16 mouse cellular contexts compared by ENCODE assay signal in genomic region chr11:63023461-63023860, GRCm38 (mm10). TPM values are rescaled to one million over a fixed set of nuclear protein-coding genes. Genes with fewer than 3 reads are reported as not detected.
A peak's percentile ranks its signal among the peaks of the same experiment; 100 is the strongest.
DNase-seq lines count a peak whose midpoint lies in the region; ATAC-seq lines count a peak whose summit lies in the region.
"Had no signal": no experiment of that assay in that cellular context is flagged by ENCODE, and none has a peak within 500 bp of the region (broad histone marks: within the 10 kb centered on the region; RNA-seq: fewer than 3 reads in every experiment).

No protein-coding gene starts in this region.

- H3K27me3 ChIP-seq in midbrain, embryonic 14.5 days (ENCODE audit: control insufficient read depth, insufficient read depth, low read length): no peaks in the 10 kb centered on the region
- H3K27me3 ChIP-seq: embryonic facial prominence, embryonic 12.5 days; limb, embryonic 13.5 days had no signal

- H3K4me2 ChIP-seq in midbrain, embryonic 14.5 days (ENCODE audit: low read length): no peak overlapping the region
- H3K4me2 ChIP-seq: embryonic facial prominence, embryonic 12.5 days; limb, embryonic 13.5 days had no signal

- no peaks in the 10 kb centered on the region for H3K36me3 ChIP-seq in midbrain, embryonic 14.5 days (ENCODE audit: control insufficient read depth, insufficient read depth, low read length)
- H3K36me3 ChIP-seq: embryonic facial prominence, embryonic 12.5 days; limb, embryonic 13.5 days had no signal

- no peak overlapping the region for H3K27ac ChIP-seq in midbrain, embryonic 14.5 days (replicated peaks; ENCODE audit: low read depth, low read length)
- H3K27ac ChIP-seq: embryonic facial prominence, embryonic 12.5 days; limb, embryonic 13.5 days had no signal

- no peaks in the 10 kb centered on the region for H3K9me3 ChIP-seq in midbrain, embryonic 14.5 days (ENCODE audit: control insufficient read depth, low read length)
- H3K9me3 ChIP-seq: embryonic facial prominence, embryonic 12.5 days; limb, embryonic 13.5 days had no signal

- ATAC-seq in midbrain, embryonic 14.5 days (ENCODE audit: low FRiP score, low TSS enrichment): no peak

- no peak overlapping the region for H3K9ac ChIP-seq in midbrain, embryonic 14.5 days (replicated peaks; ENCODE audit: low read length)
- H3K9ac ChIP-seq: embryonic facial prominence, embryonic 12.5 days; limb, embryonic 13.5 days had no signal

- DNase-seq in adrenal gland, adult 8-10 months: peak; percentile 54
- DNase-seq in adrenal gland, adult 18-20 months (ENCODE audit: low spot score in 2 of 2): no peak
- peak; percentile 34 for DNase-seq in urinary bladder, postnatal 14 days (ENCODE audit: low spot score)
- no peak for DNase-seq in urinary bladder, adult 18-20 months (ENCODE audit: low spot score in 2 of 2)
- DNase-seq in heart, postnatal 4 days: peak; percentile 44
- no peak for DNase-seq in midbrain, embryonic 14.5 days
- DNase-seq in embryo, embryonic 10 days (ENCODE audit: low spot score): no peak
- DNase-seq in spleen, postnatal 10 days (ENCODE audit: low spot score in 2 of 2): no peak
- DNase-seq: cerebellum, adult 2 months; kidney, adult 2 months; layer of hippocampus, adult 9-11 months had no signal

- 87% methylated on average over 5 of the region's 5 CpGs for WGBS in midbrain, embryonic 14.5 days

- no peak overlapping the region for H3K4me3 ChIP-seq in midbrain, embryonic 14.5 days (replicated peaks; ENCODE audit: low read depth, low read length)
- H3K4me3 ChIP-seq: embryonic facial prominence, embryonic 12.5 days; limb, embryonic 13.5 days had no signal

- H3K4me1 ChIP-seq in midbrain, embryonic 14.5 days (ENCODE audit: control insufficient read depth, insufficient read depth, low read length): 0 out of 2 replicates have a peak, but pooled peaks cover 3% of the 10 kb centered on the region

RNA-seq across cellular contexts. Expression of gene Tekt3, which starts 38.0 kb away (rescaled TPM):
- not detected for total RNA-seq in adrenal gland, adult 8-10 months (2022)
- total RNA-seq in adrenal gland, adult 18-20 months (2021): not detected
- not detected for total RNA-seq in heart, postnatal 4 days (2021)
- polyA plus RNA-seq in midbrain, embryonic 14.5 days (2014; fragmentation: Nextera tagmentation; extraction: Ambion mirVana): not detected in 2 replicates
- total RNA-seq: adrenal gland, postnatal 36 days; hematopoietic stem cell, adult 5-6 weeks; MEL had no signal
- polyA plus RNA-seq: cerebellum, adult 2 months; kidney, adult 2 months had no signal

Comparison
In these comparisons a context has a peak if more than half of its experiments do, and no peak if none do; other contexts are left out.
1. DNase-seq: peak in adrenal gland, adult 8-10 months (single experiment), urinary bladder, postnatal 14 days (single experiment) and heart, postnatal 4 days (single experiment); none in adrenal gland, adult 18-20 months (0 of 2), urinary bladder, adult 18-20 months (0 of 2), midbrain, embryonic 14.5 days (single experiment), embryo, embryonic 10 days (single experiment) and spleen, postnatal 10 days (0 of 2).